Mouse (Mus musculus) gastrocnemius, adult 8-10 months (tissue): Measurements from ENCODE around the gene Iqce. TPM values are rescaled to one million over a fixed set of nuclear protein-coding genes. Genes with fewer than 3 reads are reported as not detected.
A peak's percentile ranks its signal among the peaks of the same experiment; 100 is the strongest.

Experiments
- DNase-seq, 2 experiments: peaks; one replicate each; pipeline ENCODE4 v3.0.0; 2022; ENCODE audit warnings: low spot score in 2 of 2
- total RNA-seq, 4 experiments: library from RNA; stranded (reverse); gene quantifications; 2 replicates each; pipeline ENCODE4 v1.2.4; 2022

Iqce gene
- total RNA-seq, 4 experiments from 2014 or later, result 1.0 to 2.9 (median 1.4) TPM

DNA sequence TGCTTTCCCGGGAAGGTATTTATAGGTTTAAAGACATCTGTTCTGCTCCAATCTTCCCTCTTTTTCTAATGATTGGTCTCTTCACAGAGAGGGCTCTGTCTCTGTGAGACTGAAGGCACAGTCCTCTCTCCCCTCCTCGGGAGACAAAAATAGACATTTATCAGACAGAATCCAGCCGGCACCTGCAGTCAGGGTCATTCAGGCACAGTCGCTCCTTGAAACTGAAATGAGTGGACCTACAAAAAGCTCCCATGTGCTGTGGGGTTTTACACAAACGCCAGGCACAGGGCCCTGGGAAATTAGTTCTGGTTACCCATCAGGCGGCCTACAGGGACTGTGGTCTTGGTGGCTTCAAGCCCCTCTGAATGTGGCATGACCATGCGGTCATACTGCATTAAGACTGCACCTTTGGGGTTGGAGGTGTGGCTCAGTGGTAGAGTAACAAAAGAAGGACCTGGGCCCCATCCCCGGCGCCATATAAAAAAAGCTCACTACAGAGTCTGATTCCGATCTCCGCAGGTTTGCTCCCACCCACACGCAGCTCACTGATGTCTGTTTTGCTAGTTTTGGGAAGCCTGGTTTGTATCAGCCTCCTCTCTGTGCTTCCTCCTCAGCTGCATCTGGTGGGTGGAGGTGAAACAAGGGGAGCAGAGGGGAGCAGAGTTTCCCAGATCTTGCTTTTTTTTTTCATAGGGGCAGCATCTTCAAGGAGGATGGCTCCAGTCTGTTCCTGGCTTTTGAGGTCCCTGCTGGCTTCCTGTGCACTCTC lies 40.1 kb downstream of the Iqce start:
- no peak for DNase-seq

DNA sequence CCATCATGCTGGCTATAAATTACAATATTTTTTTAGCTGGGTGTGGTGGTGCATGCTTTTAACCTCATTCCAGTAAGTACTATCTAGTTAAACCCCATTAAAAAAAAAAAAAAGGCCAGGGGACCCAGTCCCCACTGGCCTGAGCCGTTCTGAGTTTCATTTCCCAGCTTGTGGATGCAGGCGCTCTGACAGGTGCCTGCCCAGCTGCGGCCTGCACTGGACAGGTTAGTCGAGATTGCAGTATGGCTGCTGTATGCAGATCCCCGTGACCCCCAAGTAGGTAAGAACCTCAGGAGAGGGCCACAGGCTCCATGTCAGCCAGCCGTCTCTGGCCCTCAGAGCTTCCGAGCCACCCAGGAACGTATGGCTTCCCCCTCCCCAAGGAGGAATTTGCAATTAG lies 40.8 kb downstream of the Iqce start:
- no peak for DNase-seq

DNA sequence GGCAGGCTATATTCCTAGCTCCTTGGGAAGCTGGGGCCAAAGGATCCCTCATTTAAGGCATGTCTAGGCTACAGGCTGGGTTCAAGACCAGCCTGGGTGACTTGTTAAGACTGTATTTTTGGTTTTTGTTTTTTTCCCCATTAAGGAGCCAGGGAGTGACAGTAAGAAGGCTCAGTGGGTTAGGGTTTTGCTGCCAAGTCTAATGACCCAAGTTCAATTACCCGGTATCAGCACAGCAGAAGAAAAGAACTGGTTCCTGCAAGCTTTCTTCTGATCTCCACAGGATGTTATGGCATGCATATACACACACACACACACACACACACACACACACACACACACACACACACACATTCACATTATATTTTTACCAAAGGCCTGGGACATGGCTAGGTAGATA lies 41.8 kb downstream of the Iqce start:
- DNase-seq, result no peak

DNA sequence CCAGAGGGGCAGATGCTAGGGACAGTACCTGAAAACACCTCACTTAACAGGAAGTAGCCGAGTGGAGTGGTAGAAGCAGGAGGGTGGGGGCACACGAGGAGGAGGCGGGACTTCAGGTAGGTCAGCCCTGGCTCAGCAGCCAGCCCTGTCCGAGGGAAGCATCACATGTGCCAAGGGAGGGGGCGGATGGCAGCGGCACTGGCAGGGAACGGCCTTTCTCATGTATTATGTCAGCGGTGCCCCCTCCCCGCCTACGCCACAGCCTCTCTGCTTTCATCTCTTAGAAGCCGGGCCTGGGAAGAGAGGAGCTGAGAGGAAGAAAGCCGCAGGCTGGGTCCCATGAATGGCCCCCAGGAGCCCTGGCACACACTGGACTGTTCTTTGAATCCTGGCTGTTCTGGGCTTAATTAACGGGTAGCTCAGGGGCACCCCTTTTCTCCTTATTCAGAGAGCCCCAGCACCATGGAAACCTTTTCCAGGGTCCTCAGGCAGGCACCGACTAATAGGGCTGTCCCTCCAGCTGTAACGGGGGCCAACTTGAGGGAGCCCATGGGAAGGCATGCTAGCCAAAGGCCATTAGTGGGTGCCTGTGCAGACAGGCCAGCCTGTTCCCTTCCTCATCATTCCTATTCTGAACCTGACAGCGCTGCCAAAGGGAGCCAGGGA lies 42.4 kb downstream of the Iqce start:
- no peak for DNase-seq

DNA sequence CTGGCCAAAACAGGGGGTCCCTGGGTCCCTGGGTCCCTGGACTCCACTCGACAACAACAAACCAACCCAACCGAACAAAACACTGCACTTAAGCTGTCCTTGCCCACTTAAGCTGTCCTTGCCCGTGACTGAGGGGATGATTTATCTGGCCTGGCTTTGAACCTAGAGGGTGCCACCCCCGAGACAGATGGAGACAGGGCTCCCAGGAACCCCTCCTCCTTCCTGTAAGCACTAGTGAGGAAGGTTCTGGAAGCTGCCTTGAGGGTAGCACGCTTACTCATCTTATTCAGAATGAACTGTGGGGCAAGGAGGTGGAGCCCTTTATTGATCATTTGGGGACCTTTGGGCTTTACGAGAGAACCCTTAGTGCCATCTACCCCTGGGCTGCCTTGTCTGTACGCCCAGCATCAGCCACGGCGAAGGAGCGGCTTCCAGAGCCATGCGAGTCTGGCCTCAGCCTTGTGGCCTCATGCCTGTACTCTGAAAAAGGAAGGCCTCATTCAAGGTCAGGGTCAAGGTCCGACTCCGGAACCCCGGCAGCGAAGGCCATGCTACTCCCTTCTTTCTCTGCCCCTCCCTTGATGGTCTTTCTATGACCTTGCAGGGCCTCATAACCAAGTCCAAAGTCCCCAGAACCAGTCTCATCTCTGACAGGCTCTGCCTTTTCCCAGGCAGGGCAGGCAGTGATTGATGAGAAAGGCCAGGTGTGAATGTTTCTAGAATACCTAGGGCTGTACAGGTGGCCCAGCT lies 47.9 kb downstream of the Iqce start:
- DNase-seq, result no peak

DNA sequence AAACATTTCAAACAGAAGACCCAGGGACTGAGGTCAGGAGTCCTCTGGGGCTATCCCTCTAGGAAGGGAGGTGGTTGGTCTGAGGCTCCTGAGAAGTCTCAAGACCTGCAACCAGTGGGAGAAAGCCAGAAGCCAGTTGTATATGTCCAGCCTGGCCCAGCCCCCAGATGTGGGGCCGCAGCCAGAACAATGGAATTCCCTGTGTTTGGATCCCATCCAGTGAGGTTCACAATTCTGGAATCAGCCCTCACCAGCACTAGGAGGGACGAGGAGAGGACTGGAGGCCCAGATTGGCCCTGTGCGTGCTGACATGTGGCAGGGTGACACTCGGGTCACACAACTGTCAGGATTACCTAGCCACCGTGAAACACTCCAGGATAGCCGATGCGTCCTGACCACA lies 49.6 kb downstream of the Iqce start:
- DNase-seq, result no peak

DNA sequence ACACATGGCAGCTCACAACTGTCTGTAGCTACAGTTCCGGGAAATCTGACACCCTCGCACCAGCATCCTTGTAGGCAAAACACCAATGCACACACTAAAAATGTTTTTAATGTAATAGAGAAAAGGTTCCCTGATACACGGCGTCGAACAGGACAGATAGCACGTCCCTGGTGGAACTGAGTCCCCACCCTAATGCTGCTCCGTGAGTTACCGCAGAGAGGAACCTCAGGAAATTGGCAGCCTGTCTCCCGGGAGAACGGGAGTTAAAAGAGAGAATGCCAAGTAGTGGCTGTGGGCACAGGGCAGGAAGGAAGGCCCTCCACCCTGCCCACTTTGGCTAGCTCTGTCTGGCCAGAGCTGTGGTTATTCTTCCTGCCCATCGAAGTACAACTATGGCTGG lies 50.9 kb downstream of the Iqce start:
- no peak for DNase-seq

DNA sequence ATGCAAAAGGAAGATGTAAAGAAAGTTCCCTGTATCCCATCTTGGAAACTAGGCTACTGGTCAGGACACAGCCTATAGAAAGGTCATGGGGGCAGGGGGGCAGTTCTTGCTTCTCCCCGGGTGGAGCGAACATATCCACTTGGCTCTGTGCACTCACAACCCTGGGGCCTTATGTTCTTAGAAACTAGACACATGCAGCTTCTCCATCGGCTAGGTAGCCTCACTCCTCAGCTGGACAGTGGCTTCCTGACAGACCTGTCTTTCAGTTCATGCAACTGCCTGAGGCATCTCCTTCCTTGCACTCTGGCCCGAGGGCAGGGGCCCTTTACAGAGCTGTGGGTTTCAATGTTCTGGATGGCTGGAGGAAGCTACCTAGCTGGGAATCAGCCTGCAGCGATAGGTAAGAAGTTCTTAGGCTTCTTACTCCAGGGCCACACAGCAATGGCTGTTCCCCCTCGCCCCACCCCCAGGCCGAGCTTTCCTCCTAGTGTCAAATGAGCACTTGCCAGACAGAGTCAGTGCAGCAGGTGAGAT lies 52.2 kb downstream of the Iqce start:
- no peak for DNase-seq

DNA sequence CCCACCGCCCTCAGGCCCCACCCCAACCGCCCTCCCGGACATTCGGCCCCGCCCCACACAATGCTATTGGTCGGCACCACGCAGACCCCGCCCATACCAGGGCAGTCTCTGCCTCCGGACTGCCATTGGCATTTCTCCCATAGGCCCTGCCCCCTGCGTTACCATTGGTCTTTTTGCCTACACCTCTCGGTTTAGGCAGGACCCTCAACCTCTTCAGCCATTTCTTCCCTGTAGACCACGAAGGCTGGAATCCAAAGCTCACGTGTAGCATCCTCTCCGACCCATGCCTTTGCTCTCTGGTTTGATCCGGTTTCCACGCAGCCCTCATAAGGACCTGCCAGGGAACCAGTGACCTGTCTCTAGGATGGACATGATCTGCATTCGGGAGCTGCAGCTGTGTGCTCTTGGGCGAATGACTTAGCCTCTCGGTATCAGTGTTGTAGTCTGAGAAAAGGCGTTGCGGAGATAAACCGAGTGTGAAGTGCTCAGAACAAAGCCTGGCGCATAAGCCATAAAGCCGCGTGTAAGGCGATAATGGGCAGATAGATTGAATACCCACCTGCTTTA lies 53.0 kb downstream of the Iqce start:
- DNase-seq, result peak; percentile 91 to 94

DNA sequence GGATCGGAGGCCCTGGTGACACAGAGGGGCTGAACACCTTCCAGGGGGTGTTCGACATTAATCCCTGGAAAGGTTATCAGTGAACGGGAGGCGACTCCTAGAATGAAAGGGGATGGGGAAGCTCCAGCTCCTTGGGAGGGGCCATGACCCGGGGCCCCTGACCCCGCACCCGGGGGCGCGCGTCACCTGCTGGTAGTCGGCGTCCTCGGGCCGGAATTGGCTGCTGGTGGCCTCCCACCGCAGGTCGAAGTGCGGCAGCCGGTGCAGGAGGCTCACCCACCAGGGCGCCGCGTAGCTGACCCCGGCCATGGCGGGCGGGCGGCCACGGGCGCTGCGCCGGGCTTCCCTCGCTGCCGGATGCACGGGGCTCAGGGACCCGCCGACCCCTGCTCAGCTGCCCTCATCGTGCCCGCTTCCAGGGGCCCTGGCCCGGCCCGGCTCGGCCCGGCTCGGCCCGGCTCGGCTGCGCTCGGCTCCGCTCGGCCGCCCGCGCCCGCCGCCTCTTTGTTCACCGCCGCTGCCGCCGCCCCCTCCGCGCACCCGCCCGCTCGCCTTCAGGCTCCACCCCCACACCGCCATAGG lies 53.6 kb downstream of the Iqce start, which contains the start of gene Ttyh3:
Ttyh3 (minus strand) TSS at position 513 of the 582 bp plus-strand sequence.
- DNase-seq, result peak in 1 of 2 experiments; percentile 29

DNA sequence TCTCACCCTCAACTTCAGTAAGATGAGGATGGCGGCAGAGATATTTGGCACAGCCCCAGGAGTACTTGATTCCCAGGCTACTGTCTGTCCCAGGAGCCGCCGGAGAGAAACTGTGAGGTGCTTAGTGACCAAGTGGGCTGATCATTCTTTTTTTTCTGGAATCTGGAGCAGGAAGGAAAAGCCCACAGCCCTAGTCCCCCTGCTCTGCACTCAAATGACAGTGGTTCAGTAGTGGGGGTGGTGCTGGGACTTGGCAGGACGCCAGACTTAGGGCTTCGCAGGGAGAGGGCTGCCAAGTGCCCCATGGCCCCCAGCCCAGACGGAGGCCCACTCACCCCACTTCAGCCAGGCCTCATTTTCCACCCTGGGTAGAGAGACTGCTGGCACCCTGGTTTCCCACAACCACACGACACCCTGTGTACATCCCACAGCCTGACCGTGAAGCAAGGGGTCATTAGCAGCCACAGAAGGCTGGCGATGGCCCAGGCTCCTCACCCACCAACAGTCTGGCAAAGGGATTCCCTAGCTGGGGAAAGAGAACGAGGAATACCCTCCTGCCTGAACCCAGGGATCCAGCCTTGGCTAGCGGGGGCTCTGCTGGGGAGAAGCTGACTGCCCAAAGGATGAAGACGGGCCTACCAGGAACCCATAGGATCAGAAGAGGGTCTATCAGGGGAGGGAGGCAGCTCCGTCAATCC lies 54.2 kb downstream of the Iqce start:
- no peak for DNase-seq

DNA sequence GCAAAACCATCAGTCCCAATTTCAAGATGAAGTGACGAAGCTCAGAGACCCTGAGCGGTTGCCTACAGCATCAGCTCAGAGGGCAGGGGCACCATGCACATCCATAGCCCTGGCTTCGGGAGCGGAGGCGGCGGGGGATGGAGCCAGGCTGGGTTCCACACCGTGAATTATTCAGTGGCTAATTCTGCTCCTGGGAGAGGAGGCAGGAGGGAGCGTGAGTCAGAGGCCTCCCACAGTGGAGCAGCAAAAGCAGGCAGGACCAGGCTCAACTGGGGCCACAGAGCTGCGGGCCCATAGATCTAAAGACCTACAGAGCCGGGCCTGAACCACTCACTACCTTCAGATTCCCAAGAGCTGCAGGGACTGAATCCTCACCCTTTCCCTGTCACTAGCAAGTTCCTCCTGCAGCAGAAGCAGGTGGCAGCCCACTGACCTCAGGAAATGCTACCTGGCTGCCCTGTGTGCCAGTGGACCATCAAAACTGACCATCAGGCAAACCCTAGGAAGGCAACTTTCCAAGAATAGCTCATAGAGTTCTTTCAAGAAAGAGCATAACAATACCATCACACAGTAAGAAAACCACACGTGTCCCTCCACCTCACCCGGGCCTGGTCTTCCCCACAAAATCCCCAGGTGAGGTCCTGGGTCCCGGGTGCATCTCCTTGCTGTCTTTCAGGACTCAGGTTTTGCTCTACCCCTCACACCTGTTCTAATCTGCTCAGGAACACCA lies 55.0 kb downstream of the Iqce start:
- DNase-seq, result no peak

DNA sequence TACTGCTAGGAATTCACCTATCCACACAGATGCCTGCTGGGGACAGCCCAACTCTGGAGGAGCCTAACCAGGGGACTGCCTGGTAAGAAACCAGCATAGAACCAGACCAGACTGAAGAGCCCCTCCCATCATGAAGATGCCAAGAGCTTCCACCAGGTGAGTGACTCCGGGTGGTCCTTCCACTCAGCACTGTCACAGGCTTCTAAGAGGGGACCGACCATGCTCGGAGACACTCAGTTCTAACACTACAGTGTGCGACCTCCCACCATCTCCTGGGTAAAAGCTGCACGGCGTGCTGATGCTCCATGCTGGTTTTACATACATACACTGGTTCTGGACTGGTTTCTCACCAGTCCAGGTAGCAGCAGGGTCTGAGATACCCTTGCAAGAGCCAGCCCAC lies 56.0 kb downstream of the Iqce start:
- DNase-seq, result no peak

DNA sequence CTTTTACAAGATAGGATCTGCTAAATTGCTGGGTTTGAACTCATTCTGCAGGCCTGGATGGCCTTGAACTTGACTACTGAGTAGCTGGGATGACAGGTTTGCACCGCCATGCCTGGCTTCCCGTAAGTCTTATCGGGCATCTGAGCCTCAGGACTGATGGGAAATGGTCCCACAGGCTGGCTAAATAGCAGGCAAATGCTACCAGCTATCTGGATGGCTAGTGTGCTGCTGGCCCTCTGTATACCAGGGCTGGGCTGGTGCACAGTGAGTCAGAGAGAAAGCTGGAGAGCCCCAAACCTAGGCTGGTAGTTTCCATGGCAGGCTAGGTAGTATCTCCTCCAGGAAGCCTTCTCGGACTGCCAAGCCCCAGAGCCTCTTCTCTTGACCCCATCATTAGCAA lies 56.7 kb downstream of the Iqce start:
- DNase-seq, result no peak

DNA sequence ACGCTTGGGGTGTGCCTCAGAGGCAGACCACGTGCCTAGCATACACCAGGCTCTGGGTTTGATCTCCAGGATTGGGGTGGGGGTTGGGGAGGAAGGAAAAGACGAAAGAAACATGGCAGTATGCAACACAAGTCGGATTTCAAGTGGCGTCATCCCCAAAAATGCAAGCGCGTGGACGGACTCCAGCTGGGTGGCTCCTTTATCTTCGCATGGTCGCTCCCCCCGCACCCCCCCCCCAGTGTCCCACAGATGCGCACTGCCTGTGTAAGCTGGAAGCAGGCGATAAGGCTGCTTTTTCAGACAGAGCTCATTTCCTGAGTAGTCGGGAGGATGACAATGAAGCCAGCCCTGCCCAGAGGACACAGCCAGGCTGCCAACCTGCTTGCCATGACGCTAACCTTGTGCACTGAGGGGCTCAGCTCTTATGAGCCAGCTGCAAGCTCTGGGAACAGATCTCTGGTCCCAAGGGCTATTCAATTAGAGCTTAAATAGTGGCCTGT lies 57.4 kb downstream of the Iqce start:
- DNase-seq, result no peak

DNA sequence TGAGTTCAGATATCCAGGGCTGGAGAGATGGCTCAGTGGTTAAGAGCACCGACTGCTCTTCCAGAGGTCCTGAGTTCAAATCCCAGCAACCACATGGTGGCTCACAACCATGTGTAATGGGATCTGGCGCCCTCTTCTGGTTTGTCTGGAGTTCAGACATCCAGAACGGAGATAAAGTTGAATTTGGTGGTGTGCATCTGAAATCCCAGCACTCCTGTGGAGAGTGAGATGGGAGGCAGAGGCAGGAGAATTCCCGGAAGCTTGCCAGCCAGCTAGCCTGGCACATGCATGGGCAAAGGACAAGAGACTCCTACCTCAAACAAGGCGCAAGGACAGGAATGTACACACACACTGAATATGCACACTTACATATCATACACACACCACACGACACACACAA lies 57.9 kb downstream of the Iqce start:
- no peak for DNase-seq

DNA sequence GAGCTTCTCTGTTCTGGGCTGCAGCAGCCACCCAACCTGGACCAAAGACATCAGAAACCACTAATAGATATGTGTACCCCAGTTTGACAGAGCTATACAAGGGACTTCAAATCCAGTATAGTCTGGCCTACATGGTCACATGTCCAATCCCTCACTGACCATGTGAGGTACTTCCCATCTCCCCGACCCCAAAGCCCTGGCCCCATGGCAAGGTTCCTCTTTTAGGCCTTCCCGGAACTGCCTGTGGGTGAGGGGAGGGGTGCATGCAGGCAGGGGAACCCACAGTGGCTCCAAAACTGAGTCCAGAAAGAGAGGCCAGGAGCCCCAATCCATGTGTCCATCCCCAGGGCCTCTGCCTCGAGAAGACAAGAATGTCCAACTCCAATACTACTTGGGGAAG lies 60.1 kb downstream of the Iqce start:
- no peak for DNase-seq

DNA sequence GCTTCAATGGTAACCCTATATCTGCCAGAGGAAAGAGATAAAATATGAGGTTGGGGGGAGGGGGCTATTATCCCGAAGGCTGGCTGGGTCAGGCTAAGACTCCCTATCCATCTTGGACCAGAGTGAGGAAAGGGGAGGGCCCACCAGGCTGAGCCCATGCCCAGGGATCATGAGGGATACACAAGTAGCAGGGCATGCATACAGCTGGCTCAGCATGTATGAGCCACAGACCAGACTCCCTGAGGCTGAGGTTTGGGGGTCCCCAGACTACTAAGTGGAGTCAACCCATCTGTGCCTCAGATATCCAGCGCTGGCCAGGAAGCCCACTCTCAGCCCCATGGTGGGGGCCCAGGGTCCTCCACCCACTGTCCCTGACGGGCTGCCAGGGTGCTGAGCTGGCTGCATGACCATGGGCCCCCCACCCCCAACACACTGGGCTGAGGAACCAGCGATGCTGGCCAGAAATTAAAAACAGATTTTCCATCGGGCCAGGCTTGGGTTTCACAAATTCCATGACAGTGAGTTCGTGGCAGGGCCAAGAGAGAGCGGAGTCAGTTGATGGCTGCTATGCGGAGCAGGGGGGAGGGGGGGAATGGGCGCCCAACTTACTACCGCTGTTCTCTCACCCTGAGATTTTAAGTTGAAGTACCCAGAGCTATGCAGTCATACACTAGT lies 60.8 kb downstream of the Iqce start:
- peak; percentile 26 to 44 for DNase-seq

DNA sequence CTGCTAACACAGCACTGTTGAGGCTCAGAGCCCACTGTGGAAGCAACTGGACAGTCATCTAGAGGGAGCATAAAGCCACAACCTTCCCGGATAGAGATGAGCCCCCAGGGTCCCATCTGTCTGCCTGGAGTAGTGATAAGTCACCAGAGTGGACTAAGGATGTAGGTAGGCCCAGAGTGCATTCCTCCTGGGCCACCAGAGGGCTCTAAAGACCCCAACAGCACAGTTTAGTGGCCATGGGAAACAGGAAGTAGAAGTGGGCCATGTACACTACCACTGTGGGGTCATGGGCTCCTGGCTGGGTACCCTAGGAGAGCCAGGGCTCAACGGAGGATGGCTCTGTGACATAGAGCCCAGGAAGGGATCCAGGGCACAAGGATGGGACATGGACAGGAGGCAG lies 61.4 kb downstream of the Iqce start:
- no peak for DNase-seq
